Mouse (Mus musculus): Measurements from ENCODE around the gene Tas1r3.

DNA sequence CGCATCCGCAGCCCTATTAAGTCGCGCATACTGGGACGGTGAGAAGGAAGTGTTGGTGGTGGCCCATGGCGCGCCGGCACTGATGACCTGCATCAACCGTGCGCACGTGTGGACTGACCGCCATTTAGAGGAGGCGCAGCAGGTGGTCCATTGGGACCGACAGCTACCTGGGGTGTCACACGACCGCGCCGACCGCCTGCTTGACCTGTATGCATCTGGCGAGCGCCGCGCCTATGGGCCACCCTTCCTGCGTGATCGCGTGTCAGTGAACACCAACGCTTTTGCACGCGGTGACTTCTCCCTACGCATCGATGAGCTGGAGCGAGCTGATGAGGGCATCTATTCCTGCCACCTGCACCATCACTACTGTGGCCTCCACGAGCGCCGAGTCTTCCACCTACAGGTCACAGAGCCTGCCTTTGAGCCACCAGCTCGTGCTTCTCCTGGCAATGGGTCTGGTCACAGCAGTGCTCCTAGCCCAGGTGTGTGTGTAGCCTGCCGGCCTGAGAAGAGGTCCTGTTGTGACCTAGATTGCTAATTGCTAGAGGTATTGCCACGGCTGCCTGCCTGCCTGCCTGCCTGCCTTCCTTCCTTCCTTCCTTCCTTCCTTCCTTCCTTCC, 21.4 kb downstream of the Tas1r3 start:
- TF ChIP-seq CTCF (IDR thresholded peaks at IDR 0.05): no peak
- TF ChIP-seq EP300 (IDR thresholded peaks at IDR 0.05): no peak

Data from lung, postnatal 0 days (tissue).